Mouse (Mus musculus) heart, adult 2 months (tissue): ENCODE results near the gene Esx1. TPM values are rescaled to one million over a fixed set of nuclear protein-coding genes. Genes with fewer than 3 reads are reported as not detected.

Experiments used
- DNase-seq, 2 experiments: peaks; one replicate each; pipeline ENCODE4 v3.0.0; 2021
- H3K27ac ChIP-seq: fragments of 200-600 bp; 2 replicates; pipeline ENCODE4 v1.8.1; 2022
- H3K27me3 ChIP-seq: fragments of 200-500 bp; 2 replicates; pipeline ENCODE4 v1.6.1; 2012; ENCODE audit warnings: mild to moderate bottlenecking, low read length, inconsistent platforms, mixed read lengths; ENCODE audit not compliant: control insufficient read depth, insufficient read depth
- H3K36me3 ChIP-seq: fragments of 200-500 bp; 2 replicates; pipeline ENCODE4 v1.6.1; 2012; ENCODE audit warnings: low read length, inconsistent platforms; ENCODE audit not compliant: control insufficient read depth, insufficient read depth
- H3K4me1 ChIP-seq: fragments of 200-500 bp; 2 replicates; pipeline ENCODE4 v1.6.1; 2011; ENCODE audit warnings: low read length; ENCODE audit not compliant: control insufficient read depth, insufficient read depth
- H3K4me3 ChIP-seq: fragments of 200-600 bp; 2 replicates; pipeline ENCODE4 v1.8.1; 2022
- H3K79me2 ChIP-seq: fragments of 200-500 bp; replicated peaks from 2 replicates; pipeline ENCODE4 v1.6.1; 2012; ENCODE audit warnings: mild to moderate bottlenecking, inconsistent platforms, low read length, moderate library complexity, mixed read lengths; ENCODE audit not compliant: control insufficient read depth, insufficient read depth
- H3K9ac ChIP-seq: fragments of 200-500 bp; 2 replicates; pipeline ENCODE4 v1.6.1; 2012; ENCODE audit warnings: low read depth, mild to moderate bottlenecking, control low read depth, inconsistent platforms, low read length, mixed read lengths
- CTCF ChIP-seq: fragments of 200-600 bp; IDR thresholded peaks from 2 replicates; pipeline ENCODE4 v1.8.1; 2022; ENCODE audit warnings: antibody characterized with exemption, mild to moderate bottlenecking, moderate library complexity
- EP300 ChIP-seq: fragments of 200-500 bp; IDR thresholded peaks from 2 replicates; pipeline ENCODE4 v1.6.1; 2011; ENCODE audit warnings: low read depth, low read length, control low read depth; ENCODE audit not compliant: insufficient read depth
- POLR2A ChIP-seq: fragments of 200-500 bp; IDR thresholded peaks from 2 replicates; pipeline ENCODE4 v1.6.1; 2011; ENCODE audit warnings: mild to moderate bottlenecking, low read depth, low read length, control low read depth; ENCODE audit not compliant: insufficient read depth
- WGBS: fragments of 180-500 bp; shearing (Covaris S2); methylation state at CpG from one replicate; pipeline ENCODE4 v1.1.7; 2018; 5-methylcytosine and 5-hydroxymethylcytosine counted together
- intact Hi-C: fragments of 180-260 bp; cut with DNase I; formaldehyde crosslinking; loops from one replicate; pipeline ENCODE4 v1.15.1; 2025
- long read RNA-seq: library from polyadenylated mRNA; stranded (forward); transcript quantifications from one replicate; pipeline ENCODE4 v2.0.0, GENCODE M21; 2021
- polyA plus RNA-seq: library from polyadenylated mRNA; depleted of rRNA; stranded (reverse); fragments of >200 nt; gene quantifications from 2 replicates; pipeline ENCODE4 v1.2.3, GENCODE M21; 2012; rRNA removed
- total RNA-seq, 2 experiments: library from RNA; stranded (reverse); gene quantifications; 2 replicates each; pipeline ENCODE4 v1.2.3; 2021

Gene Esx1
- total RNA-seq: not detected
- polyA plus RNA-seq: not detected in 2 replicates
- long read RNA-seq: 0 reads

DNA sequence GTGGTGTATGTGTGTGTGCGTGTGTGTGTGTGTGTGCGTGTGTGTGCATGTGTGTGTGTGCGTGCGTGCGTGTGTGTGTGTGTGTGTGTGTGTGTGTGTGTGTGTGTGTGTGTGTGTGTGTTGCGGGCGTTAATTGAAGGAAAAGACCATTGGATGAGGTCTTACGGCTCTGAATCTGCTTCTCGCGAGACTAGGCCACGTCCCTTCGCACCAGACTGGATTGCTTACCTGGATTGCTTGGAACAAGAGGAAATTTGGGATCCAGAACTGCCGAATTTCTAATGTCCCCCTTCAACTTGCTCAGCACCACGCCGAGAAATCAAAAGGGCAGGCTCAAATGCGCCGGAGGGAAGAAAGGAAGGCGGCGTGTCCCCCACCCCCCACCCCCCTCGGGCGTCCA lies at the start of gene Esx1:
Gene Esx1 (minus strand): TSS at position 366 of the 400 bp plus-strand sequence.
- WGBS: 20% methylated on average over 19 of the region's 21 CpGs
- Histone ChIP-seq H3K36me3 (no peaks in the 10 kb centered on the region), H3K4me1 (no peaks in the 10 kb centered on the region), H3K27ac (no peak within 1 kb of the TSS), H3K79me2 (no peaks in the 10 kb centered on the region), H3K4me3 (no peak within 1 kb of the TSS), H3K9ac (no peak within 1 kb of the TSS), H3K27me3 (peaks cover 6% of the 10 kb centered on the region)
- no peak for DNase-seq
- no peak for TF ChIP-seq EP300
- intact Hi-C loops: no loop called here

DNA sequence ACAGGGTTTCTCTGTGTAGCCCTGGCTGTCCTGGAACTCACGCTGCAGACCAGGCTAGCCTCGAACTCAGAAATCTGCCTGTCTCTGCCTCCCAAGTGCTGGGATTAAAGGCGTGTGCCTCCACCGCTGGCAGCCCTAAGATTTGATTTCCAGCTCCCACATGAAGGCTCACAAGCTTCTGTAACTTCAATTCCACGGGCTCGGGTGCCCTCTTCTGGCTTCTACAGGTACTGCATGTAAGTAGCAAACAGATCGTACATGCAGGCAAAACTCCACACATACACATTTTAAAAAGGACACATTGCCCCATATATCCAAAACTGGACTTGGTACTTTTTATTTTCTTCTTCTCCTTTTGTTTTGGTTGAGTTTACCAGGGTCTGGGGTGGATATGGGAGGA lies 48.1 kb upstream of the Esx1 start:
- H3K4me3 ChIP-seq: no peak overlapping the region
- 45% methylated on average over 7 of the region's 7 CpGs for WGBS
- no peaks in the 10 kb centered on the region for H3K27me3 ChIP-seq
- no peak overlapping the region for H3K9ac ChIP-seq
- TF ChIP-seq EP300 (no peak), CTCF (peak; percentile 49)
- no peak overlapping the region for H3K27ac ChIP-seq
- no peaks in the 10 kb centered on the region for H3K4me1 ChIP-seq
- intact Hi-C loops: no loop called here
- H3K79me2 ChIP-seq: no peaks in the 10 kb centered on the region
- H3K36me3 ChIP-seq: no peaks in the 10 kb centered on the region
- no peak for DNase-seq

DNA sequence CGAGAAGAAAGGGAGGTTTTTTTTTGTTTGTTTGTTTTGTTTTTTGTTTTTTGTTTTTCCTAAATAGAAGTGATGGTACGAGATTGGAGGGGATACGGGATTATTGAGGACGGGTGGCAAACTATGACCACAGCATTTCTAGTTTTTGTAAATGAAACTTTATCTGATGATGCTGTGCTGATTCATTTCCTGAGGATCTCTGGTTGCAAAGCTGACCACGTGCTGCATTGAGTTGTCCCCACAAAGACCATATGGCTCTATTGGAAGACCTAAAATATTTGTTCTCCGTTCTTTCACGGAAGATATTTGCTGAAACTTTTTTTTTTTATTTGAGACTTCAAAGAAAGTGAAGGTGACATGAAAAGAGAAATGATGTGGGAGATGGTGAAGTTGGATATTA lies 45.8 kb upstream of the Esx1 start:
- intact Hi-C loops: no loop called here
- H3K27me3 ChIP-seq: no peaks in the 10 kb centered on the region
- WGBS: 65% methylated on average over 7 of the region's 7 CpGs
- H3K36me3 ChIP-seq: no peaks in the 10 kb centered on the region
- no peak overlapping the region for H3K27ac ChIP-seq
- no peak overlapping the region for H3K4me3 ChIP-seq
- no peaks in the 10 kb centered on the region for H3K79me2 ChIP-seq
- no peak for DNase-seq
- no peaks in the 10 kb centered on the region for H3K4me1 ChIP-seq
- no peak for TF ChIP-seq POLR2A
- TF ChIP-seq CTCF: no peak
- no peak for TF ChIP-seq EP300
- no peak overlapping the region for H3K9ac ChIP-seq

DNA sequence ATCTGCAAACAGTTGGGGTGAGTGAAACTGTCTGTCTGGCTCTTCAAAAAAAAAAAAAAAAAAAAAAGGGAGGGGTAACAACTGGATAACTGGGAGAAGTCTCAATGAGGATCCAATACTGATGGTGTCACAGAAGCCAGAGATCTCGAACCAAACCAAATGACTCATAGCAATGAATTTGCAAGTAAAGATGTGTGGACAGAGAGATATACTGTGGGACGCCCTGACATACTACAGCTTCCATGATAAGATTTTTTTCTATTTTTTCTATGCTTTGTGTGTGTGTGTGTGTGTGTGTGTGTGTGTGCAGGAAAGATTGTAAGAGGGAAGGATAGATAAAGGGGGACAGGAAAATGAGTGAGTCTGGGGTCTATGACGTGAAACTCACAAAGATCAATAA lies 43.7 kb upstream of the Esx1 start:
- H3K4me1 ChIP-seq: no peaks in the 10 kb centered on the region
- WGBS: 69% methylated on average over 3 of the region's 3 CpGs
- no peaks in the 10 kb centered on the region for H3K79me2 ChIP-seq
- TF ChIP-seq POLR2A (no peak), EP300 (no peak), CTCF (no peak)
- DNase-seq: no peak
- intact Hi-C loops: no loop called here
- H3K36me3 ChIP-seq: no peaks in the 10 kb centered on the region
- H3K27ac ChIP-seq: no peak overlapping the region
- H3K27me3 ChIP-seq: no peaks in the 10 kb centered on the region
- no peak overlapping the region for H3K9ac ChIP-seq
- H3K4me3 ChIP-seq: no peak overlapping the region

DNA sequence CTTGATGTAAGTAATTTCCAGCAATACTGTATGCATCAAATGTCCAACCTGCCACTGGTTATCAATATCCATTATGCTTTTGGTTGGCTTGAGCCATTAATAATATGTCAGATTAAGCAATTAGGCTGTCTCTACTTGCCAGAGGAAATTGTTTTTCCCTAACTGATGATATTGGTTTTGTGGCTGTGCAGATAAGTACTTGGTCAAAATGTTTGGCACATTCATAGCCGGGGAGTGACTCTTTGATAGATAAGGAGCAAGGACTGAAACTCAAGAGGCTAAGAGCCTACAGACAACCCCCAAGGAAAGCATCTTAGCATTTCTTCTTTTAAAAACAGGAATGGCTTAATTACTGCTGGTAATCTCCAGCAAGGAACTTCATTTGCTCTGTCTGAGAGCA lies 40.8 kb upstream of the Esx1 start:
- Histone ChIP-seq H3K4me3 (no peak overlapping the region), H3K27ac (no peak overlapping the region), H3K9ac (no peak overlapping the region), H3K4me1 (no peaks in the 10 kb centered on the region), H3K36me3 (no peaks in the 10 kb centered on the region), H3K79me2 (no peaks in the 10 kb centered on the region), H3K27me3 (no peaks in the 10 kb centered on the region)
- WGBS: 39% methylated on average over 1 of the region's 1 CpGs
- intact Hi-C loops: no loop called here
- TF ChIP-seq POLR2A: no peak
- TF ChIP-seq EP300: no peak
- TF ChIP-seq CTCF: no peak
- DNase-seq: no peak

DNA sequence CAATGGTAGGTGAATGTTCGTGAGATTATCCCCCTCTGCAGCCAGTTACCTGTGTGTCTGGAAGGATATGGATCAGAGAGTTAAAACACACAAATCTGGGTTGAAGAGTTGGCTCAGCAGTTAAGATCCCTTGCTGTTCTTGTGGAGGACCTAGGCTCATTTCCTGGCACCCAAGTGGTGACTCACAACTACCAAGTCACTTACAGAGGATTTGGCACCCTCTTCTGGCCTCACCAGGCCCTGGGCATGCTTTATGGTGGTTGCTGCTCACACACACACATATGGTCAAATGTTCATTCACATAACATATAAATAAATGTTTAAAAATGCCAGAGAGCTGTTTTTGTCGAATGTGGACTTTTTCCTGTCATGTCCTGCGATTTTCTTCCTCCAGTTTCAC lies 39.1 kb upstream of the Esx1 start:
- no peaks in the 10 kb centered on the region for H3K79me2 ChIP-seq
- intact Hi-C loops: no loop called here
- no peak overlapping the region for H3K27ac ChIP-seq
- H3K4me3 ChIP-seq: no peak overlapping the region
- no peaks in the 10 kb centered on the region for H3K4me1 ChIP-seq
- DNase-seq: no peak
- H3K27me3 ChIP-seq: no peaks in the 10 kb centered on the region
- TF ChIP-seq CTCF (no peak), POLR2A (no peak), EP300 (no peak)
- no peak overlapping the region for H3K9ac ChIP-seq
- H3K36me3 ChIP-seq: no peaks in the 10 kb centered on the region
- WGBS: 62% methylated on average over 3 of the region's 3 CpGs

DNA sequence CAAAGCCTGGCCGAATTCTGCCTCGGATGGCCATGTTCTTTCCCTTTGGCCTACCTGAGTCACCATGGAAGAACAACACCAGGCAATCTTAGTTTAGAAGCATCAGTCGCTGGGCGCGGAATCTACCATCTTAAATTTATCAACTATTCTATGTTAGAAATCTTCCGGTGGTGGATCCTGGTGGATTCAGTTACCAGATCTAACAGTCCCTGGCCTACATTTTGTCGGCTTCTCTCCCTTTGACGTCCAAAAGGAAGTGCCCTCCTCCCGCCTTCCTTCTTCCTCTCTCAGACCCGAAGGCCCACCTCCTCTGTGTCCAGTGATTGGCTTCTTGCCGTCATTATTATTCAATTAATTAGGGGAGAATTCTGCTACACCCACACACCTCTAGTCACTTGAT lies 27.2 kb upstream of the Esx1 start:
- H3K27me3 ChIP-seq: no peaks in the 10 kb centered on the region
- no peaks in the 10 kb centered on the region for H3K36me3 ChIP-seq
- no peak overlapping the region for H3K4me3 ChIP-seq
- no peak for DNase-seq
- WGBS: 84% methylated on average over 11 of the region's 11 CpGs
- no peaks in the 10 kb centered on the region for H3K79me2 ChIP-seq
- intact Hi-C loops: no loop called here
- no peak for TF ChIP-seq POLR2A
- TF ChIP-seq CTCF: no peak
- no peak for TF ChIP-seq EP300
- no peak overlapping the region for H3K9ac ChIP-seq
- H3K4me1 ChIP-seq: no peaks in the 10 kb centered on the region
- no peak overlapping the region for H3K27ac ChIP-seq
